Mouse (Mus musculus) kidney, postnatal 14 days (tissue): ENCODE measurements around the gene Rpp21.

Source experiments
- DNase-seq: peaks from one replicate; pipeline ENCODE4 v3.0.0; 2022; ENCODE audit warnings: mixed read lengths

Rpp21 gene

GRCm38 (mm10) chr17:36233572-36233971, 24.3 kb downstream of the Rpp21 start:
- DNase-seq = no peak

- peak; percentile 80 for DNase-seq
Observed at GRCm38 (mm10) chr17:36231318-36231717, 26.6 kb downstream of the Rpp21 start.

GRCm38 (mm10) chr17:36229046-36229445, 28.8 kb downstream of the Rpp21 start:
- DNase-seq = no peak

- peak; percentile 8 for DNase-seq
Observed at GRCm38 (mm10) chr17:36226921-36227320, 30.9 kb downstream of the Rpp21 start.

GRCm38 (mm10) chr17:36225231-36225824, 32.5 kb downstream of the Rpp21 start:
- no peak for DNase-seq

- no peak for DNase-seq
Observed at GRCm38 (mm10) chr17:36224451-36224850, 33.4 kb downstream of the Rpp21 start.

- DNase-seq = no peak
Observed at GRCm38 (mm10) chr17:36218594-36219155, 39.2 kb downstream of the Rpp21 start.

- no peak for DNase-seq
Observed at GRCm38 (mm10) chr17:36215586-36215985, 42.3 kb downstream of the Rpp21 start.

GRCm38 (mm10) chr17:36206846-36207245, 51.0 kb downstream of the Rpp21 start:
- no peak for DNase-seq

GRCm38 (mm10) chr17:36205862-36206261, 52.0 kb downstream of the Rpp21 start:
- no peak for DNase-seq
